Mouse (Mus musculus): ENCODE measurements at regions not wholly inside any gene's neighbourhood (a gene's known extent, or its start where the extent isn't known, plus 50 kb on each side); places are given as distances from the start of the nearest gene placed in this dataset.
A peak's percentile ranks its signal among the peaks of the same experiment; 100 is the strongest.
"Not testable (repeated sequence)": the region's sequence is repeated elsewhere in the genome, so short reads cannot be mapped to it uniquely, and the experiment has no call there.

GRCm38 (mm10) chr14:101067082-101067481, 133.0 kb downstream of the Prr30 start:
- DNase-seq = no peak

- no peak for DNase-seq
Measured at GRCm38 (mm10) chr14:101056874-101057273, 143.3 kb downstream of the Prr30 start.

GRCm38 (mm10) chr14:101055915-101056314, 144.2 kb downstream of the Prr30 start:
- DNase-seq = peak; percentile 17 to 38

- no peak for DNase-seq
Measured at GRCm38 (mm10) chr14:101054786-101055185, 145.3 kb downstream of the Prr30 start.

GRCm38 (mm10) chr14:101052760-101053159, 147.4 kb downstream of the Prr30 start:
- peak; percentile 6 to 20 for DNase-seq

- no peak for DNase-seq
Measured at GRCm38 (mm10) chr14:101050212-101050611, 149.9 kb downstream of the Prr30 start.

GRCm38 (mm10) chr14:101049664-101050203, 150.4 kb downstream of the Prr30 start:
- DNase-seq = no peak

- no peak for DNase-seq
Measured at GRCm38 (mm10) chr14:101043494-101043893, 156.6 kb downstream of the Prr30 start.

- DNase-seq = no peak
Measured at GRCm38 (mm10) chr14:101001070-101001469, 199.1 kb downstream of the Prr30 start.

- DNase-seq = no peak
Measured at GRCm38 (mm10) chr14:100980754-100981153, 219.4 kb downstream of the Prr30 start.

GRCm38 (mm10) chr14:100978515-100978914, 221.6 kb downstream of the Prr30 start:
- no peak for DNase-seq

- DNase-seq = peak; percentile 4 to 18
Measured at GRCm38 (mm10) chr14:100970970-100971369, 229.2 kb downstream of the Prr30 start.

- DNase-seq = no peak
Measured at GRCm38 (mm10) chr14:100960198-100960597, 239.9 kb downstream of the Prr30 start.

- no peak for DNase-seq
Measured at GRCm38 (mm10) chr14:100955806-100956436, 244.2 kb downstream of the Prr30 start.

- no peak for DNase-seq
Measured at GRCm38 (mm10) chr14:100950681-100951119, 249.4 kb downstream of the Prr30 start.

- not testable (repeated sequence) for DNase-seq
Measured at GRCm38 (mm10) chr14:100947625-100948024, 252.5 kb downstream of the Prr30 start.

GRCm38 (mm10) chr14:100937358-100937887, 262.7 kb downstream of the Prr30 start:
- DNase-seq = no peak

GRCm38 (mm10) chr14:100934554-100934953, 265.6 kb downstream of the Prr30 start:
- DNase-seq = no peak

- no peak for DNase-seq
Measured at GRCm38 (mm10) chr14:100924880-100925279, 275.2 kb downstream of the Prr30 start.

GRCm38 (mm10) chr14:100900221-100900620, 299.9 kb downstream of the Prr30 start:
- no peak for DNase-seq

GRCm38 (mm10) chr14:100899074-100899473, 301.1 kb downstream of the Prr30 start:
- DNase-seq = no peak

- no peak for DNase-seq
Measured at GRCm38 (mm10) chr14:100889163-100890157, 310.7 kb downstream of the Prr30 start.

GRCm38 (mm10) chr14:100883115-100883514, 317.0 kb downstream of the Prr30 start:
- DNase-seq = no peak

Measured in cerebellum, postnatal 10 days (tissue).